Mouse (Mus musculus) T-helper 17 cell (primary cell): ENCODE data around the gene Adgrg5.

ENCODE experiments used
- in situ Hi-C, 2 experiments: fragments of 300-600 bp; cut with MboI, MseI; formaldehyde crosslinking; loops; 1 replicate in 1 of 2; 2 replicates in 1 of 2; pipeline ENCODE4 v1.15.1; 2025; ENCODE audit warnings: high pct_unique_total_duplicates in 2 of 2

Adgrg5 gene

GRCm38 (mm10) chr8:94923405-94923804 is at the start of gene Adgrg5:
Gene Adgrg5, plus strand, starts transcription at chr8:94923694.
- in situ Hi-C loops: no loop called here

- in situ Hi-C loops: no loop called here
Measured at GRCm38 (mm10) chr8:94874358-94874757, 49.1 kb upstream of the Adgrg5 start.

DNA sequence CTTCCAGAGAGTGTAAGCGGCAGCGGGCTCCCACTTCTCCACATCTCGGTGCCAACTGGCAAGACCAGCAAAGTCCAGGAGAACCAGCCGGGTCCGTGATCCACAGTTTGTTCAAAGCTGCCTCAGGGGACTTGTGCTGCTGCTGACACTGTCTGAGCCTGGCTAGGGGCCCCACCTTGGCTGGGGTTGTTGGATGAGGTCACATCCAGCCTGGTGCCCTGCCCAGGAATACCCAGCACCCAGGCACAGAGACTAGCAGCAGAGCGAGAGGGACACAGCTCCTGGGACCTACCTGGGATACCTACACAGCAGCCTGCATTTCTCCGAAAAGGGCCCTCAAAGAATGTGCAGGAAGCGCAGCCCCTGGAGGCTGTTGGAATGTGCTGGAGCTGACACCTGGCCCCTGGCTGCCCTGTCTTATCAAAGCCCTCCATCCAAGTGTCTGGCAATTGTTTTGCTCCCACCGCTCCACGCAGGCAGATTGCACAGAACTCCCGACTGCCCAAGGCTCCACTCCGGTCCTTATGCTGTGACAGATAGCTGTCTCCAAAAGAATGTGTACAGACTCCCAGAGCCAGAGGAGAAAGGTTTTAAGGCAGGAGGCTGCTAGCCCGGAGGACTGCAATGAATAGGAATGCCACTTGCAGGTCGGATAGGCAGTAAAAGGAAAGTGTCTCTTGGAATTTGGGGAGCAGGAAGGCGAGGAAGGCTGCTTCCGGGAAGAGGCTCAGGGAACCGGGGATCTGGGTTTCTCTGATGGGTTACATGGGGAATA is 48.2 kb upstream of the Adgrg5 start:
- in situ Hi-C loops: no loop called here

GRCm38 (mm10) chr8:94875871-94876150 is 47.7 kb upstream of the Adgrg5 start:
- in situ Hi-C loops: no loop called here

- in situ Hi-C loops: no loop called here
Measured at GRCm38 (mm10) chr8:94876197-94876730, 47.2 kb upstream of the Adgrg5 start, which contains the start of gene Dok4. Gene Dok4, minus strand, starts transcription at chr8:94876330.

GRCm38 (mm10) chr8:94876820-94877219 is 46.7 kb upstream of the Adgrg5 start:
- in situ Hi-C loops: no loop called here

DNA sequence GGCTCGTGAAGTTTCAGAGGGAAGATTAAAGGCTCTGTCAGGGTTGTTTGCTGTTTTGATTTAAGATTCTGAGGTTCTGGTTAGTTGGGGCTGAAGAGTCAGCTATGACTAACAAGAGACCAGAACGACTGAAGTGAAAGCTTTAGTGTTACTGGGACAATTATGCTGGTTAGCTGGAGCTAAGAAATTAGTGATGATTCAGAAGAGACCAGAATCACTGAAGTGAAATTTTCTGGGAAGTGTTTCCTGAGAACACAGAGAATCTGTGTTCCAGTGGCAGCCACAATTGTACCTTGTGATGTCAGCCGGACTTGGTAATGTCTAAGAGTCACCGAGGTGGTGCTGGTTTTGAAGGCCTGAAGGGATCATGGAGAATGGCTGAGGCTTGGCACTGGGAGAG is 42.8 kb upstream of the Adgrg5 start:
- in situ Hi-C loops: loop anchor here in 1 of 2 experiments (5.0 kb wide), 1 partner anchor 63 kb away; no protein-coding TSS in a partner anchor

- in situ Hi-C loops: no loop called here
Measured at GRCm38 (mm10) chr8:94888383-94889036, 35.0 kb upstream of the Adgrg5 start.

GRCm38 (mm10) chr8:94892917-94893316 is 30.6 kb upstream of the Adgrg5 start:
- in situ Hi-C loops: no loop called here

DNA sequence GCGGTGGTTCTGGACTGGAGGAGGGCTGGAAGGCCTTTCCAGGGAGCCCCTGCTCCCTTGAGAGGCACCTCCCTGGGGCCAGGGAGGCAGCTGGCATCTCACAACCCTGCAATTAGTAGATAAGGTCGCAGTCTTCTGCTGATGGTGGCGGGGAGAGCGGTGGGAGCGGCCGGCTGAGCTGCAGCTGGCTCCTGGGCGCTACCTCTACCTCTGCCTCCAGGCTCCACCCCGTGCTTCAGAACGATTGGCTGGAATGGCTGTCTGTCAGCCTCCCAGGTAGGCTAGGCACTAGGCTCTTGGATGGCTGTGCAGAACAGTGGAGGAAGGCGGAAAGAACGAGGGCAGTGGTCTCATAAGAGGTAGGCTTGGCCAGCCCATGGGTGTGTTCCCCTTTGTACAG is 24.2 kb upstream of the Adgrg5 start:
- in situ Hi-C loops: no loop called here

DNA sequence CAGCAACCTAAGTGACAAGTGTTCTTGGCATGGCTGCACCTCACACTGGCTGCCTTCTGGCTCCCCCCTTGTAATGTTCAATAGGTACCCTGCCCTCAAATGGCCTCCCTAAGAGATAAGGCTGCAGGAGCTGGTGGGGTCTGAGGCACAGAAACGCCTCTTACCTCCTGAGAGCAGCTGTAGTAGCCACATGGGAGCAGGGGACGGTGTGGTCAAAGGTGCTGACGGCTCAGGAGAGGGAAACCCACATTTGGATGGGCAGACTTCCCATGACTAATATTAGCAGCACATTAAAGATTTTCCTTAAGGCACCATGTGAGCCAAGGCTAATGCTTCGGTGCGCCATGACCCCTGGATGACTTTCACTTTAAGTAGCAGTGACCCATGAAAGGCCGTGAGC is 22.9 kb upstream of the Adgrg5 start:
- in situ Hi-C loops: no loop called here

- in situ Hi-C loops: no loop called here
Measured at GRCm38 (mm10) chr8:94901031-94901430, 22.5 kb upstream of the Adgrg5 start.

- in situ Hi-C loops: no loop called here
Measured at GRCm38 (mm10) chr8:94903709-94904108, 19.8 kb upstream of the Adgrg5 start.

DNA sequence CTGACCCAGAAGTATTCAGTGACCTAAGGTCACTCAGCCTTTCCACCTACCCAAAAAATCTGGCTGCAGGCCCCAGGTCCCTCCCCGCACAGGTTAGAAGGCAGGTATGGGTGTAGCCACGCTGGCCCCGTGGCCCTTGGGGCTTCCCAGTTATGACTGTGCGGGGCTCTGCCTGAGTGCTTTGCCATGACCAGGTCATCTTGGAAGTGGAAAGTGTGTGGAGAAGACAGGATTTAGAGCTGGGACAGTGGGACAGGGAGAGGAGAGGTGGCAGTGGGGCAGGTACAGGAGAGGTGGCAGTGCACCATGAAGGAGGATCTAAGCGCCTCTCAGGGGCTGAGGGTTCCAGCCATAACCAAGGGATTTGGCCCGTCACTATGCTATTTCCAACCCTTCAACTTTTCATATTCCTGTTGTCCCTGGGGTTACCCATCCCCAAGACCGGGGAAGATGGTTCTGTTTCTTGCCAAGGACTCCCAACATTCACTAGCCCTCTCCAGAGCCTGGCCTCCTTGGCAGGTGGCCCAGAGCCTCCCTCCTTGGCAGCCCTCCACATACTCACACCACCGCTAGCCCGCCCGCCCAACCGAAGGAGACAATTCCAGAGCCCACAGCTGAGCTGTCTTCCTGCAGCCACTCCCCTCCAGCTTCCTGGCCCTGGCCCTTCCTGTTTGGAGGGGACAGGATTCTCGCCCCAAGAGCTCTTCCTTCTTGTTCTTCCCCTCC is 18.9 kb upstream of the Adgrg5 start:
- in situ Hi-C loops: loop anchor here in 1 of 2 experiments (5.0 kb wide), 2 partner anchors 82 to 187 kb away; no protein-coding TSS in a partner anchor

DNA sequence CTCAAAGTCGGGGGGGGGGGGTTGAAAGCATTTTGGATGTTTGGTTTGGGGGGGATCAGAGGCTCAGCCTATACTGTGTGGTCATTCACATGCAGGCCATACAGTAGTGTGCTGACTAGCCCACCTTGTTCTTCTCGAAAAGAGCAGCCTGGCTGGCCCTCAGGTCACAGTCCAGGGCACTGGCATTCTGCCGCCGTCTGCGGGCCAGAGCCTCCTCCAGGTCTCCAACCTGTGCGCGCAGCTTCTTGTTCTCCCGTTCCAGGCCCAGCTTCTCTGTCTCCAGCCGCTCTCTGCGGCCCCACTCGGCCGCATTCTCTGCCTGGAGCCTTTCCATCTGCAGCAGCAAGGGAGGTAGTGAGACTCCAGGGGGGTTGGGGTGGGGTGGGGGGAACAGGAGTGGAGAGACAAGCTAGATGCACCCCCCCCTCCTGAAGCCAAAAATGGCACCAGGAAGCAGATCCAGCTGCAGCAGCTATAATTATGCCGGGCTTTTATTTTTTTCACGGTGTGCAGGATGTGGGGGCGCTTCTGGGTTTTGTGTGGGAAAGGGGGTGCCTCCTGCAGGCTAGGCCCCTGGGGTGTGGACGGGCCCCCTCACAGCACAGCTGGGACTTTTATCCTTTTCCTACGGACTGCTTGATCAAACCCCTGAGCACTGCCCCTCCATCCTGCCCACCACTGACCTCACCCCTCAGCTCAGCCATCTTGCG is 15.7 kb upstream of the Adgrg5 start:
- in situ Hi-C loops: loop anchor here in 1 of 2 experiments (5.0 kb wide), 2 partner anchors 85 to 190 kb away; no protein-coding TSS in a partner anchor

GRCm38 (mm10) chr8:94908847-94909246 is 14.6 kb upstream of the Adgrg5 start:
- in situ Hi-C loops: loop anchor here in 1 of 2 experiments (5.0 kb wide), 2 partner anchors 87 to 192 kb away; no protein-coding TSS in a partner anchor

GRCm38 (mm10) chr8:94913061-94913660 is 10.3 kb upstream of the Adgrg5 start:
- in situ Hi-C loops: no loop called here

GRCm38 (mm10) chr8:94914256-94914655 is 9.2 kb upstream of the Adgrg5 start:
- in situ Hi-C loops: no loop called here

GRCm38 (mm10) chr8:94914701-94915101 is 8.8 kb upstream of the Adgrg5 start:
- in situ Hi-C loops: no loop called here

DNA sequence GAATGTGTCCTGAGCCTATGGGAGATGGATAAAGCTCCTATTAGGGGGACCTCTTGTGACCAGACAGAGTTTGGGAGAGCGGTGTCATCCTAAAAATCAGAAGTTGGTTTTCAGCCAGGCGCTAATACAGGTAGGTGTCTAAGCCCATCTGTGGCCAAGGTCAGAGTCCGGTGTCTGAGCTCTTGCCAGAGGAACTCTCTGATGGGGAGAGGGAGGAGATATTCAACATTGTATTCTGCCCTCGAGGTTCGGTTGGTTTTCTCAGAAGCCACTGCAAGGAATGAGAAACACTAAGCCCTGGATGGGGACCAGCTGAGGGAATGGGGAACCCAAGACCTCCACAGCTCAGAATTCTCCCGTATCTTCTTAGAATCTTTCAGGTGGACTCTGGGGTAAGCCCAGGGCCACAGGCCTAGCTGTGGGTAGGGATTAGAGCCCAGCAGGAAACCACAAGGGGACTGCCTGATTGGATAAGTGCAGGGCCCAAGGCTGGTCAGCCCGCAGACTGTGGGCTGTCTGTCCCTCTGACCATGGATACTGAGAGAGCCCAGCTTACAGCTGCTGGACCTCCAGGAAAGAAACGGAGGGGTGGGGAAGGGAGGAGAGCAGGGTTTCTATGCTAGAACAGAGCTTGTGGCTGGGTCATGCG is 7.1 kb upstream of the Adgrg5 start:
- in situ Hi-C loops: no loop called here
